Mouse (Mus musculus) embryo, embryonic 9.5 days (tissue): Measurements from ENCODE around the gene 1700037C18Rik.

Experiments used
- DNase-seq: peaks from one replicate; pipeline ENCODE4 v3.0.0-alpha.2; 2017; ENCODE audit errors: extremely low spot score

Gene 1700037C18Rik

GRCm38 (mm10) chr16:3908537-3909111 lies at the start of gene 1700037C18Rik, which contains the start of gene Cluap1:
1700037C18Rik (minus strand) TSS chr16:3908689.
Cluap1 (plus strand) TSS chr16:3908801.
- peak; percentile 90 for DNase-seq

GRCm38 (mm10) chr16:3956369-3956768 lies 47.9 kb upstream of the 1700037C18Rik start:
- no peak for DNase-seq

- DNase-seq, result no peak
Measured at GRCm38 (mm10) chr16:3951141-3951540, 42.7 kb upstream of the 1700037C18Rik start.

- DNase-seq, result no peak
Measured at GRCm38 (mm10) chr16:3934701-3935100, 26.2 kb upstream of the 1700037C18Rik start.

- DNase-seq, result no peak
Measured at GRCm38 (mm10) chr16:3934091-3934490, 25.6 kb upstream of the 1700037C18Rik start.

GRCm38 (mm10) chr16:3933536-3933935 lies 25.0 kb upstream of the 1700037C18Rik start:
- DNase-seq, result no peak

GRCm38 (mm10) chr16:3929151-3929550 lies 20.7 kb upstream of the 1700037C18Rik start:
- no peak for DNase-seq

GRCm38 (mm10) chr16:3928582-3928981 lies 20.1 kb upstream of the 1700037C18Rik start:
- no peak for DNase-seq

- DNase-seq, result no peak
Measured at GRCm38 (mm10) chr16:3923966-3924365, 15.5 kb upstream of the 1700037C18Rik start.

GRCm38 (mm10) chr16:3923515-3923914 lies 15.0 kb upstream of the 1700037C18Rik start:
- no peak for DNase-seq

- no peak for DNase-seq
Measured at GRCm38 (mm10) chr16:3920756-3921155, 12.3 kb upstream of the 1700037C18Rik start.

- DNase-seq, result no peak
Measured at GRCm38 (mm10) chr16:3909118-3909517, 629 bp upstream of the 1700037C18Rik start.

GRCm38 (mm10) chr16:3907471-3907870 lies 1.0 kb downstream of the 1700037C18Rik start:
- no peak for DNase-seq

GRCm38 (mm10) chr16:3896553-3896952 lies 11.9 kb downstream of the 1700037C18Rik start:
- DNase-seq, result no peak

GRCm38 (mm10) chr16:3896046-3896445 lies 12.4 kb downstream of the 1700037C18Rik start:
- no peak for DNase-seq

- no peak for DNase-seq
Measured at GRCm38 (mm10) chr16:3895173-3895792, 13.2 kb downstream of the 1700037C18Rik start.

GRCm38 (mm10) chr16:3893739-3894138 lies 14.8 kb downstream of the 1700037C18Rik start:
- no peak for DNase-seq

- no peak for DNase-seq
Measured at GRCm38 (mm10) chr16:3891621-3892295, 16.7 kb downstream of the 1700037C18Rik start.

- no peak for DNase-seq
Measured at GRCm38 (mm10) chr16:3885065-3885670, 23.3 kb downstream of the 1700037C18Rik start.

- peak; percentile 95 for DNase-seq
Measured at GRCm38 (mm10) chr16:3884201-3885064, 24.1 kb downstream of the 1700037C18Rik start, which contains the start of the genes Zfp597 and Gm20695. Zfp597 (minus strand) TSS chr16:3884561. Gm20695 (plus strand) TSS chr16:3884648.

- DNase-seq, result no peak
Measured at GRCm38 (mm10) chr16:3876346-3876745, 32.1 kb downstream of the 1700037C18Rik start.
